Mouse (Mus musculus): ENCODE results near the gene Rgs9. TPM values are rescaled to one million over a fixed set of nuclear protein-coding genes. Genes with fewer than 3 reads are reported as not detected.

Gene Rgs9
- polyA plus RNA-seq, 2 experiments from 2014 or later: 3.3 to 5.5 TPM

Other genes with a start within 250 kb of the Rgs9 start
- not detected for gene E030025P04Rik, start 153.8 kb downstream of the Rgs9 start, polyA plus RNA-seq (2017; shearing (Covaris generic))
- 10 to 100 TPM; 56.6 to 64.4 TPM for gene Gna13, start 64.7 kb upstream of the Rgs9 start, polyA plus RNA-seq (2017; shearing (Covaris generic))
- gene 9930022D16Rik, start 115.8 kb upstream of the Rgs9 start, polyA plus RNA-seq (2017; shearing (Covaris generic)): under 1 TPM; 0.17 to 0.40 TPM
- 10 to 100 TPM; 39.6 to 51.6 TPM for gene Amz2, start 127.8 kb upstream of the Rgs9 start, polyA plus RNA-seq (2017; shearing (Covaris generic))
- gene Arsg, start 175.2 kb upstream of the Rgs9 start, polyA plus RNA-seq (2017; shearing (Covaris generic)): 1 to 10 TPM; 4.5 to 5.5 TPM
- gene Slc16a6, start 175.5 kb upstream of the Rgs9 start, polyA plus RNA-seq (2017; shearing (Covaris generic)): 10 to 100 TPM; 21.1 to 24.9 TPM